Mouse (Mus musculus) erythroblast, embryonic 14.5 days (primary cell): ENCODE measurements around the gene Nupl2.

Experiments used
- GATA1 ChIP-seq: IDR thresholded peaks from 2 replicates; pipeline ENCODE4 v1.6.1; 2012; ENCODE audit warnings: low read length, inconsistent platforms, mixed read lengths
- TAL1 ChIP-seq: IDR thresholded peaks from 3 replicates; pipeline ENCODE4 v1.6.1; 2012; ENCODE audit warnings: low read length, inconsistent platforms, mixed read lengths

GRCm38 (mm10) chr5:24201006-24201405, 36.2 kb downstream of the Nupl2 start:
- TF ChIP-seq TAL1, result no peak
- TF ChIP-seq GATA1, result no peak
